Mouse (Mus musculus): Measurements from ENCODE around the gene Pdia2. TPM values are rescaled to one million over a fixed set of nuclear protein-coding genes. Genes with fewer than 3 reads are reported as not detected.

Pdia2 gene
- polyA plus RNA-seq (2014; fragmentation: Nextera tagmentation; extraction: Ambion mirVana), result 0.27 and 0.46 TPM in 2 replicates

GRCm38 (mm10) chr17:26198892-26199291, at the start of gene Pdia2:
TSS of gene Pdia2 (minus strand) at chr17:26199087.
- Histone ChIP-seq H3K4me2 (replicated peaks; ENCODE audit: low read depth, low read length) (no peak within 1 kb of the TSS), H3K9me3 (ENCODE audit: control insufficient read depth, low read length) (no peaks in the 10 kb centered on the region), H3K9ac (ENCODE audit: low read depth, low read length) (no peak within 1 kb of the TSS), H3K27ac (ENCODE audit: low read depth, low read length) (no peak within 1 kb of the TSS), H3K4me1 (replicated peaks; ENCODE audit: control insufficient read depth, insufficient read depth, low read length) (peaks cover 8% of the 10 kb centered on the region; the same call in 1 of the 2 replicates), H3K36me3 (ENCODE audit: control insufficient read depth, insufficient read depth, low read length) (no peaks in the 10 kb centered on the region), H3K27me3 (ENCODE audit: control insufficient read depth, insufficient read depth, low read length) (peaks cover 41% of the 10 kb centered on the region), H3K4me3 (ENCODE audit: low read depth, low read length) (no peak within 1 kb of the TSS)
- DNase-seq (ENCODE audit: low spot score) (no peak), ATAC-seq (ENCODE audit: low FRiP score) (no peak)
- 79% methylated on average over 4 of the region's 4 CpGs for whole genome bisulfite sequencing

- DNase-seq (ENCODE audit: low spot score) (peak; percentile 97), ATAC-seq (ENCODE audit: low FRiP score) (peak; percentile 97)
- Histone ChIP-seq H3K27ac (ENCODE audit: low read depth, low read length) (peak within 1 kb of the TSS; percentile 65), H3K36me3 (ENCODE audit: control insufficient read depth, insufficient read depth, low read length) (no peaks in the 10 kb centered on the region), H3K9me3 (ENCODE audit: control insufficient read depth, low read length) (no peaks in the 10 kb centered on the region), H3K4me1 (replicated peaks; ENCODE audit: control insufficient read depth, insufficient read depth, low read length) (no peaks in the 10 kb centered on the region; the same call in 1 of the 2 replicates), H3K9ac (ENCODE audit: low read depth, low read length) (peak within 1 kb of the TSS; percentile 70), H3K4me2 (replicated peaks; ENCODE audit: low read depth, low read length) (peak within 1 kb of the TSS; percentile 77), H3K27me3 (ENCODE audit: control insufficient read depth, insufficient read depth, low read length) (no peaks in the 10 kb centered on the region), H3K4me3 (ENCODE audit: low read depth, low read length) (peak within 1 kb of the TSS; percentile 80)
- 11% methylated on average over 26 of the region's 33 CpGs for WGBS
Measured at GRCm38 (mm10) chr17:26244101-26244841, 45.4 kb upstream of the Pdia2 start, which contains the start of gene Fam234a. TSS of gene Fam234a (minus strand) at chr17:26244242.

- peak overlapping the region; percentile 65 for H3K27ac ChIP-seq (ENCODE audit: low read depth, low read length)
Measured at GRCm38 (mm10) chr17:26243471-26244100, 44.7 kb upstream of the Pdia2 start.

GRCm38 (mm10) chr17:26240990-26241389, 42.1 kb upstream of the Pdia2 start:
- Histone ChIP-seq H3K4me3 (ENCODE audit: low read depth, low read length) (no peak overlapping the region), H3K36me3 (ENCODE audit: control insufficient read depth, insufficient read depth, low read length) (no peaks in the 10 kb centered on the region), H3K27ac (ENCODE audit: low read depth, low read length) (no peak overlapping the region), H3K9me3 (ENCODE audit: control insufficient read depth, low read length) (no peaks in the 10 kb centered on the region), H3K4me2 (replicated peaks; ENCODE audit: low read depth, low read length) (no peak overlapping the region), H3K9ac (ENCODE audit: low read depth, low read length) (no peak overlapping the region), H3K4me1 (replicated peaks; ENCODE audit: control insufficient read depth, insufficient read depth, low read length) (no peaks in the 10 kb centered on the region; the same call in 1 of the 2 replicates), H3K27me3 (ENCODE audit: control insufficient read depth, insufficient read depth, low read length) (no peaks in the 10 kb centered on the region)
- ATAC-seq (ENCODE audit: low FRiP score), result no peak
- 85% methylated on average over 6 of the region's 6 CpGs for WGBS
- no peak for DNase-seq (ENCODE audit: low spot score)

More at GRCm38 (mm10) chr17:26243471-26244100, 44.7 kb upstream of the Pdia2 start:
- peak overlapping the region; percentile 77 for H3K4me2 ChIP-seq (replicated peaks; ENCODE audit: low read depth, low read length)
- no peaks in the 10 kb centered on the region for H3K27me3 ChIP-seq (ENCODE audit: control insufficient read depth, insufficient read depth, low read length)
- peak overlapping the region; percentile 80 for H3K4me3 ChIP-seq (ENCODE audit: low read depth, low read length)
- no peaks in the 10 kb centered on the region for H3K36me3 ChIP-seq (ENCODE audit: control insufficient read depth, insufficient read depth, low read length)
- DNase-seq (ENCODE audit: low spot score), result no peak
- peak; percentile 85 for ATAC-seq (ENCODE audit: low FRiP score)
- peak overlapping the region; percentile 70 for H3K9ac ChIP-seq (ENCODE audit: low read depth, low read length)
- no peaks in the 10 kb centered on the region; the same call in 1 of the 2 replicates for H3K4me1 ChIP-seq (replicated peaks; ENCODE audit: control insufficient read depth, insufficient read depth, low read length)
- WGBS, result under 1% methylated on average over 32 of the region's 32 CpGs
- H3K9me3 ChIP-seq (ENCODE audit: control insufficient read depth, low read length), result no peaks in the 10 kb centered on the region

GRCm38 (mm10) chr17:26240120-26240790, 41.4 kb upstream of the Pdia2 start:
- WGBS, result 85% methylated on average over 6 of the region's 6 CpGs
- no peak for ATAC-seq (ENCODE audit: low FRiP score)
- Histone ChIP-seq H3K4me1 (replicated peaks; ENCODE audit: control insufficient read depth, insufficient read depth, low read length) (no peaks in the 10 kb centered on the region; the same call in 1 of the 2 replicates), H3K9ac (ENCODE audit: low read depth, low read length) (no peak overlapping the region), H3K4me3 (ENCODE audit: low read depth, low read length) (no peak overlapping the region), H3K36me3 (ENCODE audit: control insufficient read depth, insufficient read depth, low read length) (no peaks in the 10 kb centered on the region), H3K27ac (ENCODE audit: low read depth, low read length) (no peak overlapping the region), H3K27me3 (ENCODE audit: control insufficient read depth, insufficient read depth, low read length) (no peaks in the 10 kb centered on the region), H3K9me3 (ENCODE audit: control insufficient read depth, low read length) (no peaks in the 10 kb centered on the region), H3K4me2 (replicated peaks; ENCODE audit: low read depth, low read length) (no peak overlapping the region)
- no peak for DNase-seq (ENCODE audit: low spot score)

GRCm38 (mm10) chr17:26239551-26239950, 40.7 kb upstream of the Pdia2 start:
- H3K9me3 ChIP-seq (ENCODE audit: control insufficient read depth, low read length), result no peaks in the 10 kb centered on the region
- no peak overlapping the region for H3K27ac ChIP-seq (ENCODE audit: low read depth, low read length)
- no peak overlapping the region for H3K9ac ChIP-seq (ENCODE audit: low read depth, low read length)
- DNase-seq (ENCODE audit: low spot score), result no peak
- WGBS, result 77% methylated on average over 2 of the region's 2 CpGs
- no peak overlapping the region for H3K4me3 ChIP-seq (ENCODE audit: low read depth, low read length)
- H3K36me3 ChIP-seq (ENCODE audit: control insufficient read depth, insufficient read depth, low read length), result no peaks in the 10 kb centered on the region
- no peaks in the 10 kb centered on the region for H3K27me3 ChIP-seq (ENCODE audit: control insufficient read depth, insufficient read depth, low read length)
- no peak overlapping the region for H3K4me2 ChIP-seq (replicated peaks; ENCODE audit: low read depth, low read length)
- H3K4me1 ChIP-seq (replicated peaks; ENCODE audit: control insufficient read depth, insufficient read depth, low read length), result no peaks in the 10 kb centered on the region; the same call in 1 of the 2 replicates
- ATAC-seq (ENCODE audit: low FRiP score), result no peak

GRCm38 (mm10) chr17:26237667-26238066, 38.8 kb upstream of the Pdia2 start:
- 89% methylated on average over 10 of the region's 10 CpGs for WGBS
- Histone ChIP-seq H3K9me3 (ENCODE audit: control insufficient read depth, low read length) (no peaks in the 10 kb centered on the region), H3K4me3 (ENCODE audit: low read depth, low read length) (no peak overlapping the region), H3K9ac (ENCODE audit: low read depth, low read length) (no peak overlapping the region), H3K27ac (ENCODE audit: low read depth, low read length) (no peak overlapping the region), H3K4me2 (replicated peaks; ENCODE audit: low read depth, low read length) (no peak overlapping the region), H3K27me3 (ENCODE audit: control insufficient read depth, insufficient read depth, low read length) (no peaks in the 10 kb centered on the region), H3K4me1 (replicated peaks; ENCODE audit: control insufficient read depth, insufficient read depth, low read length) (no peaks in the 10 kb centered on the region), H3K36me3 (ENCODE audit: control insufficient read depth, insufficient read depth, low read length) (no peaks in the 10 kb centered on the region)
- DNase-seq (ENCODE audit: low spot score) (no peak), ATAC-seq (ENCODE audit: low FRiP score) (no peak)

- Histone ChIP-seq H3K9me3 (ENCODE audit: control insufficient read depth, low read length) (no peaks in the 10 kb centered on the region), H3K4me3 (ENCODE audit: low read depth, low read length) (no peak overlapping the region), H3K36me3 (ENCODE audit: control insufficient read depth, insufficient read depth, low read length) (no peaks in the 10 kb centered on the region), H3K4me2 (replicated peaks; ENCODE audit: low read depth, low read length) (no peak overlapping the region), H3K4me1 (replicated peaks; ENCODE audit: control insufficient read depth, insufficient read depth, low read length) (no peaks in the 10 kb centered on the region), H3K27ac (ENCODE audit: low read depth, low read length) (no peak overlapping the region), H3K9ac (ENCODE audit: low read depth, low read length) (no peak overlapping the region), H3K27me3 (ENCODE audit: control insufficient read depth, insufficient read depth, low read length) (no peaks in the 10 kb centered on the region)
- 69% methylated on average over 13 of the region's 13 CpGs for WGBS
- DNase-seq (ENCODE audit: low spot score), result no peak
- no peak for ATAC-seq (ENCODE audit: low FRiP score)
Measured at GRCm38 (mm10) chr17:26235077-26235815, 36.4 kb upstream of the Pdia2 start.
